Mouse (Mus musculus) liver, embryonic 11.5 days (tissue): ENCODE results near the gene Cacnb4. TPM values are rescaled to one million over a fixed set of nuclear protein-coding genes. Genes with fewer than 3 reads are reported as not detected.
A peak's percentile ranks its signal among the peaks of the same experiment; 100 is the strongest.

ENCODE experiments used
- ATAC-seq: fragments of 200-750 bp; cut with Nextera tagmentation; replicated peaks from 2 replicates; pipeline ENCODE4 v1.8.0; 2017; ENCODE audit warnings: moderate number of reproducible peaks, mild to moderate bottlenecking, moderate TSS enrichment, moderate library complexity; ENCODE audit not compliant: low FRiP score
- DNase-seq: peaks from one replicate; pipeline ENCODE4 v3.0.0-alpha.2; 2017; ENCODE audit warnings: low spot score
- H3K27ac ChIP-seq: fragments of 300-500 bp; sonication (generic); 2 replicates; pipeline ENCODE4 v1.5.1; 2014; ENCODE audit warnings: mild to moderate bottlenecking, low read depth, low read length, control low read depth
- H3K27me3 ChIP-seq: fragments of 300-500 bp; sonication (generic); replicated peaks from 2 replicates; pipeline ENCODE4 v1.6.1; 2014; ENCODE audit warnings: low read length, mixed read lengths; ENCODE audit not compliant: control insufficient read depth, insufficient read depth
- H3K36me3 ChIP-seq: fragments of 300-500 bp; sonication (generic); 2 replicates; pipeline ENCODE4 v1.6.1; 2014; ENCODE audit warnings: mild to moderate bottlenecking, low read length, moderate library complexity, mixed read lengths; ENCODE audit not compliant: control insufficient read depth, insufficient read depth
- H3K4me1 ChIP-seq: fragments of 300-500 bp; sonication (generic); replicated peaks from 2 replicates; pipeline ENCODE4 v1.6.1; 2014; ENCODE audit warnings: low read length, mixed read lengths; ENCODE audit not compliant: control insufficient read depth, insufficient read depth
- H3K4me2 ChIP-seq: fragments of 300-500 bp; sonication (generic); 2 replicates; pipeline ENCODE4 v1.6.1; 2014; ENCODE audit warnings: mild to moderate bottlenecking, control low read depth, moderate library complexity
- H3K4me3 ChIP-seq: fragments of 300-500 bp; sonication (generic); 2 replicates; pipeline ENCODE4 v1.5.1; 2014; ENCODE audit warnings: low read depth, low read length, control low read depth
- H3K9ac ChIP-seq: fragments of 300-500 bp; sonication (generic); 2 replicates; pipeline ENCODE4 v1.6.1; 2014; ENCODE audit warnings: low read depth, low read length, control low read depth
- H3K9me3 ChIP-seq: fragments of 300-500 bp; sonication (generic); 2 replicates; pipeline ENCODE4 v1.6.1; 2016; ENCODE audit warnings: low read length, inconsistent platforms, mixed read lengths; ENCODE audit not compliant: control insufficient read depth
- WGBS: fragments of 180-500 bp; shearing (Covaris S2); extraction: QIAGEN DNeasy Blood & Tissue Kit; methylation state at CpG from one replicate; pipeline ENCODE4 v1.1.7; 2014; 5-methylcytosine and 5-hydroxymethylcytosine counted together
- polyA plus RNA-seq: library from polyadenylated mRNA; unstranded; fragments of >200 nt; fragmentation: Nextera tagmentation; extraction: Ambion mirVana; gene quantifications from 2 replicates; pipeline ENCODE4 v1.2.1, GENCODE M21; 2014

Gene Cacnb4
- 0.48 and 0.69 TPM in 2 replicates for polyA plus RNA-seq

GRCm38 (mm10) chr2:52676023-52676912 is at the start of gene Cacnb4:
TSS of gene Cacnb4 (minus strand) at chr2:52676831.
- H3K9me3 ChIP-seq, result no peaks in the 10 kb centered on the region
- WGBS, result 1% methylated on average over 57 of the region's 77 CpGs
- peak; percentile 58 for DNase-seq
- ATAC-seq, result peak; percentile 67
- peaks cover 36% of the 10 kb centered on the region for H3K27me3 ChIP-seq
- peak within 1 kb of the TSS; percentile 59 for H3K4me3 ChIP-seq
- H3K4me1 ChIP-seq, result no peaks in the 10 kb centered on the region; the same call in 1 of the 2 replicates
- H3K36me3 ChIP-seq, result no peaks in the 10 kb centered on the region
- peak within 1 kb of the TSS; percentile 31; the same call in 1 of the 2 replicates for H3K9ac ChIP-seq
- H3K27ac ChIP-seq, result no peak within 1 kb of the TSS
- peak within 1 kb of the TSS; percentile 84 for H3K4me2 ChIP-seq

- Histone ChIP-seq H3K27me3 (no peaks in the 10 kb centered on the region), H3K36me3 (no peaks in the 10 kb centered on the region), H3K27ac (no peak overlapping the region), H3K4me3 (no peak overlapping the region), H3K4me1 (no peaks in the 10 kb centered on the region), H3K9me3 (no peaks in the 10 kb centered on the region), H3K4me2 (no peak overlapping the region), H3K9ac (no peak overlapping the region)
- no peak for DNase-seq
- ATAC-seq, result no peak
- 72% methylated on average over 13 of the region's 13 CpGs for WGBS
These were observed 43.8 kb upstream of the Cacnb4 start for GRCm38 (mm10) chr2:52720231-52721025.

GRCm38 (mm10) chr2:52717076-52717475 is 40.4 kb upstream of the Cacnb4 start:
- Histone ChIP-seq H3K9me3 (no peaks in the 10 kb centered on the region), H3K27ac (no peak overlapping the region), H3K4me2 (no peak overlapping the region), H3K36me3 (peaks cover 5% of the 10 kb centered on the region; the same call in 1 of the 2 replicates), H3K4me3 (no peak overlapping the region), H3K9ac (no peak overlapping the region), H3K4me1 (no peaks in the 10 kb centered on the region), H3K27me3 (no peaks in the 10 kb centered on the region)
- DNase-seq, result no peak
- 88% methylated on average over 5 of the region's 5 CpGs for WGBS
- no peak for ATAC-seq

- H3K27ac ChIP-seq, result no peak overlapping the region
- 94% methylated on average over 6 of the region's 6 CpGs for WGBS
- ATAC-seq, result no peak
- no peaks in the 10 kb centered on the region for H3K4me1 ChIP-seq
- H3K9me3 ChIP-seq, result no peaks in the 10 kb centered on the region
- no peak for DNase-seq
- no peak overlapping the region for H3K9ac ChIP-seq
- peaks cover 5% of the 10 kb centered on the region; the same call in 1 of the 2 replicates for H3K36me3 ChIP-seq
- H3K4me2 ChIP-seq, result no peak overlapping the region
- no peaks in the 10 kb centered on the region for H3K27me3 ChIP-seq
- H3K4me3 ChIP-seq, result no peak overlapping the region
These were observed 38.9 kb upstream of the Cacnb4 start for GRCm38 (mm10) chr2:52715538-52715937.

- Histone ChIP-seq H3K4me3 (no peak overlapping the region), H3K4me1 (no peaks in the 10 kb centered on the region), H3K9me3 (no peaks in the 10 kb centered on the region), H3K27me3 (no peaks in the 10 kb centered on the region), H3K9ac (no peak overlapping the region), H3K27ac (no peak overlapping the region), H3K36me3 (peaks cover 10% of the 10 kb centered on the region), H3K4me2 (no peak overlapping the region)
- no peak for ATAC-seq
- DNase-seq, result no peak
- WGBS, result 91% methylated on average over 4 of the region's 4 CpGs
These were observed 37.5 kb upstream of the Cacnb4 start for GRCm38 (mm10) chr2:52714111-52714510.

GRCm38 (mm10) chr2:52710804-52711203 is 34.2 kb upstream of the Cacnb4 start:
- Histone ChIP-seq H3K4me2 (no peak overlapping the region), H3K27me3 (no peaks in the 10 kb centered on the region), H3K9ac (no peak overlapping the region), H3K36me3 (peaks cover 12% of the 10 kb centered on the region), H3K4me1 (no peaks in the 10 kb centered on the region), H3K27ac (no peak overlapping the region), H3K9me3 (no peaks in the 10 kb centered on the region), H3K4me3 (no peak overlapping the region)
- 89% methylated on average over 2 of the region's 2 CpGs for WGBS
- DNase-seq (no peak), ATAC-seq (no peak)

- DNase-seq, result no peak
- no peak overlapping the region for H3K27ac ChIP-seq
- no peaks in the 10 kb centered on the region for H3K9me3 ChIP-seq
- 85% methylated on average over 5 of the region's 5 CpGs for WGBS
- no peak overlapping the region for H3K4me2 ChIP-seq
- ATAC-seq, result no peak
- no peaks in the 10 kb centered on the region for H3K27me3 ChIP-seq
- no peak overlapping the region for H3K9ac ChIP-seq
- no peaks in the 10 kb centered on the region for H3K4me1 ChIP-seq
- peaks cover 12% of the 10 kb centered on the region for H3K36me3 ChIP-seq
- no peak overlapping the region for H3K4me3 ChIP-seq
These were observed 32.8 kb upstream of the Cacnb4 start for GRCm38 (mm10) chr2:52709417-52709816.

- Histone ChIP-seq H3K4me1 (no peaks in the 10 kb centered on the region), H3K4me3 (no peak overlapping the region), H3K27ac (no peak overlapping the region), H3K4me2 (no peak overlapping the region), H3K9ac (no peak overlapping the region), H3K36me3 (peaks cover 4% of the 10 kb centered on the region; the same call in 1 of the 2 replicates), H3K27me3 (no peaks in the 10 kb centered on the region), H3K9me3 (no peaks in the 10 kb centered on the region)
- WGBS, result 93% methylated on average over 11 of the region's 11 CpGs
- DNase-seq (no peak), ATAC-seq (no peak)
These were observed 24.9 kb upstream of the Cacnb4 start for GRCm38 (mm10) chr2:52701368-52702036.
